Mouse (Mus musculus) megakaryocyte, embryonic 14.5 days (primary cell): ENCODE data around the gene Slc4a5.

Experiments used
- FLI1 ChIP-seq: IDR thresholded peaks from 2 replicates; pipeline ENCODE4 v1.6.1; 2012; ENCODE audit warnings: low read length, inconsistent platforms, mixed read lengths
- GATA1 ChIP-seq: IDR thresholded peaks from 3 replicates; pipeline ENCODE4 v1.6.1; 2012; ENCODE audit warnings: mixed read lengths, low read length, inconsistent platforms, borderline replicate concordance

GRCm38 (mm10) chr6:83326761-83327160 is 107.1 kb downstream of the Slc4a5 start:
- TF ChIP-seq FLI1: no peak
- no peak for TF ChIP-seq GATA1
